In genomic region chr2:161498449-161499096, GRCm38 (mm10) we compare ENCODE assay signal across 8 mouse cellular contexts.
DNase-seq lines count a peak whose midpoint lies in the region; ATAC-seq and TF ChIP-seq lines count a peak whose summit lies in the region.
"Had no signal": no experiment of that assay in that cellular context is flagged by ENCODE, and none has a peak within 500 bp of the region (broad histone marks: within the 10 kb centered on the region; RNA-seq: fewer than 3 reads in every experiment).

No protein-coding gene starts in this region.

- TF ChIP-seq CTCF in liver, postnatal 0 days (IDR thresholded peaks at IDR 0.05; ENCODE audit: low read depth) = no peak
- TF ChIP-seq CTCF in hindbrain, postnatal 0 days (IDR thresholded peaks at IDR 0.05; ENCODE audit: low read depth) = peak; percentile 17

- WGBS in liver, embryonic 12.5 days (ENCODE audit: insufficient replicate concordance) = 21% methylated on average over 13 of the region's 13 CpGs
- 20% methylated on average over 13 of the region's 13 CpGs for WGBS in liver, postnatal 0 days (ENCODE audit: insufficient replicate concordance)
- WGBS in embryonic facial prominence, embryonic 14.5 days = 19% methylated on average over 13 of the region's 13 CpGs
- 13% methylated on average over 13 of the region's 13 CpGs for WGBS in hindbrain, postnatal 0 days
- WGBS in neural tube, embryonic 15.5 days = 13% methylated on average over 13 of the region's 13 CpGs

- H3K27me3 ChIP-seq in liver, embryonic 12.5 days (replicated peaks) = no peaks in the 10 kb centered on the region
- H3K27me3 ChIP-seq in liver, postnatal 0 days (ENCODE audit: insufficient read depth, low read length) = no peaks in the 10 kb centered on the region
- H3K27me3 ChIP-seq in embryonic facial prominence, embryonic 14.5 days (replicated peaks; ENCODE audit: control insufficient read depth, insufficient read depth, low read length) = no peaks in the 10 kb centered on the region
- no peaks in the 10 kb centered on the region for H3K27me3 ChIP-seq in hindbrain, postnatal 0 days (ENCODE audit: insufficient read depth, low read length)
- no peaks in the 10 kb centered on the region for H3K27me3 ChIP-seq in neural tube, embryonic 15.5 days (replicated peaks)
- H3K27me3 ChIP-seq: megakaryocyte, embryonic 14.5 days had no signal

- no peaks in the 10 kb centered on the region for H3K4me1 ChIP-seq in liver, embryonic 12.5 days
- H3K4me1 ChIP-seq in liver, postnatal 0 days (ENCODE audit: insufficient read depth) = no peaks in the 10 kb centered on the region
- H3K4me1 ChIP-seq in embryonic facial prominence, embryonic 14.5 days (ENCODE audit: control insufficient read depth, insufficient read depth, low read length) = no peaks in the 10 kb centered on the region; the same call in 1 of the 2 replicates
- no peaks in the 10 kb centered on the region for H3K4me1 ChIP-seq in hindbrain, postnatal 0 days (ENCODE audit: insufficient read depth, low read length)
- peaks cover 8% of the 10 kb centered on the region for H3K4me1 ChIP-seq in neural tube, embryonic 15.5 days
- H3K4me1 ChIP-seq: megakaryocyte, embryonic 14.5 days had no signal

- H3K4me3 ChIP-seq in liver, embryonic 12.5 days = no peak overlapping the region
- no peak overlapping the region for H3K4me3 ChIP-seq in liver, postnatal 0 days (ENCODE audit: low read depth, low read length)
- peak overlapping the region; percentile 20; the same call in 1 of the 2 replicates for H3K4me3 ChIP-seq in embryonic facial prominence, embryonic 14.5 days (ENCODE audit: low read depth, low read length)
- peak overlapping the region; percentile 29 for H3K4me3 ChIP-seq in hindbrain, postnatal 0 days (ENCODE audit: low read length)
- peak overlapping the region; percentile 35 for H3K4me3 ChIP-seq in neural tube, embryonic 15.5 days (replicated peaks)
- H3K4me3 ChIP-seq: megakaryocyte, embryonic 14.5 days had no signal

- TF ChIP-seq EP300 in liver, postnatal 0 days (IDR thresholded peaks at IDR 0.05; ENCODE audit: low read depth) = no peak

- DNase-seq in liver, postnatal 0 days = no peak
- DNase-seq in embryonic facial prominence, embryonic 14.5 days (ENCODE audit: low spot score) = peak; percentile 9
- DNase-seq in hindbrain, postnatal 0 days (ENCODE audit: low spot score) = peak; percentile 58
- no peak for DNase-seq in spleen, adult 18-20 months
- DNase-seq in urinary bladder, postnatal 36 days (ENCODE audit: low spot score in 2 of 2) = no peak

- no peak overlapping the region for H3K9ac ChIP-seq in liver, embryonic 12.5 days
- no peak overlapping the region for H3K9ac ChIP-seq in liver, postnatal 0 days (replicated peaks)
- H3K9ac ChIP-seq in embryonic facial prominence, embryonic 14.5 days (ENCODE audit: low read depth, low read length) = peak overlapping the region; percentile 20; the same call in 1 of the 2 replicates
- H3K9ac ChIP-seq in hindbrain, postnatal 0 days (replicated peaks; ENCODE audit: low read length) = 0 out of 2 replicates have a peak overlapping the region, but pooled peaks have one; percentile 38
- H3K9ac ChIP-seq in neural tube, embryonic 15.5 days (replicated peaks) = peak overlapping the region; percentile 37; the same call in 1 of the 2 replicates

- H3K4me2 ChIP-seq in liver, embryonic 12.5 days = peak overlapping the region; percentile 27
- no peak overlapping the region for H3K4me2 ChIP-seq in liver, postnatal 0 days (ENCODE audit: low read depth, low read length)
- H3K4me2 ChIP-seq in embryonic facial prominence, embryonic 14.5 days (ENCODE audit: low read depth, low read length) = peak overlapping the region; percentile 52
- H3K4me2 ChIP-seq in hindbrain, postnatal 0 days (ENCODE audit: low read depth, low read length) = peak overlapping the region; percentile 59
- H3K4me2 ChIP-seq in neural tube, embryonic 15.5 days = peak overlapping the region; percentile 63

- no peaks in the 10 kb centered on the region for H3K9me3 ChIP-seq in liver, embryonic 12.5 days (replicated peaks)
- H3K9me3 ChIP-seq in liver, postnatal 0 days (ENCODE audit: low read length) = no peaks in the 10 kb centered on the region
- H3K9me3 ChIP-seq in embryonic facial prominence, embryonic 14.5 days (ENCODE audit: control insufficient read depth, low read length) = no peaks in the 10 kb centered on the region
- H3K9me3 ChIP-seq in hindbrain, postnatal 0 days (ENCODE audit: low read length) = no peaks in the 10 kb centered on the region
- no peaks in the 10 kb centered on the region for H3K9me3 ChIP-seq in neural tube, embryonic 15.5 days (replicated peaks)

- no peaks in the 10 kb centered on the region for H3K36me3 ChIP-seq in liver, embryonic 12.5 days
- H3K36me3 ChIP-seq in liver, postnatal 0 days (replicated peaks; ENCODE audit: insufficient read depth, low read length) = no peaks in the 10 kb centered on the region
- H3K36me3 ChIP-seq in embryonic facial prominence, embryonic 14.5 days (ENCODE audit: control insufficient read depth, insufficient read depth, low read length) = no peaks in the 10 kb centered on the region
- no peaks in the 10 kb centered on the region for H3K36me3 ChIP-seq in hindbrain, postnatal 0 days (ENCODE audit: insufficient read depth, low read length)
- H3K36me3 ChIP-seq in neural tube, embryonic 15.5 days = no peaks in the 10 kb centered on the region

- no peak overlapping the region for H3K27ac ChIP-seq in liver, embryonic 12.5 days
- H3K27ac ChIP-seq in liver, postnatal 0 days (ENCODE audit: low read depth) = no peak overlapping the region
- H3K27ac ChIP-seq in embryonic facial prominence, embryonic 14.5 days (replicated peaks; ENCODE audit: low read depth, low read length) = no peak overlapping the region
- peak overlapping the region; percentile 41 for H3K27ac ChIP-seq in hindbrain, postnatal 0 days
- H3K27ac ChIP-seq in neural tube, embryonic 15.5 days (replicated peaks) = no peak overlapping the region

- no peak for ATAC-seq in liver, embryonic 12.5 days
- no peak for ATAC-seq in liver, postnatal 0 days
- no peak for ATAC-seq in embryonic facial prominence, embryonic 14.5 days (ENCODE audit: low read depth)
- 0 out of 2 replicates have a peak, but pooled peaks have one; percentile 49 for ATAC-seq in hindbrain, postnatal 0 days
- peak; percentile 38; the same call in 1 of the 2 replicates for ATAC-seq in neural tube, embryonic 15.5 days (ENCODE audit: low FRiP score)

Comparison
In these comparisons a context has a peak if more than half of its experiments do, and no peak if none do; other contexts are left out.
1. ATAC-seq: peak in hindbrain, postnatal 0 days (single experiment) and neural tube, embryonic 15.5 days (single experiment); none in liver, embryonic 12.5 days (single experiment), liver, postnatal 0 days (single experiment) and embryonic facial prominence, embryonic 14.5 days (single experiment).
2. H3K4me3 ChIP-seq: peak in embryonic facial prominence, embryonic 14.5 days (single experiment), hindbrain, postnatal 0 days (single experiment) and neural tube, embryonic 15.5 days (single experiment); none in liver, embryonic 12.5 days (single experiment) and liver, postnatal 0 days (single experiment).
3. H3K9ac ChIP-seq: peak in embryonic facial prominence, embryonic 14.5 days (single experiment), hindbrain, postnatal 0 days (single experiment) and neural tube, embryonic 15.5 days (single experiment); none in liver, embryonic 12.5 days (single experiment) and liver, postnatal 0 days (single experiment).
4. DNase-seq: peak in embryonic facial prominence, embryonic 14.5 days (single experiment) and hindbrain, postnatal 0 days (single experiment); none in liver, postnatal 0 days (single experiment), spleen, adult 18-20 months (0 of 2) and urinary bladder, postnatal 36 days (0 of 2).